Mouse (Mus musculus): ENCODE measurements around the gene Ddx55.

DNA sequence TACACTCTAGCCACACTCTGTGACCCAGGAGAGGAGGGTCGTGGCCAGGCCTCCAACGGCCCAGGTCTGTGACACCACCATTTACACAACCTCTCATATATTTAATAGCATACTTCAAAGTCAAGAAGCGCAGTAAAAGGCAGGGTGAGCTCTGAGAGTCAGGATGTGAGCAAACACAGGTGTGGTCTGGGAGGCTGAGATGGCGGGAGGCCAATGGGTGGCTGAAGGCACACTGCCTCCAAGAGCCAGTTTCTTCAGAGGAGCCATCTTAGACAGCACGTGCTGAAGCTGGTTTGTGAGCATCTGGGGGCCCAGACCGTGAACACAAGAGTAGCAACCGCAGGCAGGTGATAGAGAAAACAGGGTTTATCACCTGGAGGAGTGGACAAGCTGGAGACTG lies 22.8 kb downstream of the Ddx55 start:
- TF ChIP-seq CTCF (conservative IDR thresholded peaks at IDR 0.05; ENCODE audit: low read length) = no peak
- TF ChIP-seq NANOG (IDR thresholded peaks at IDR 0.05; ENCODE audit: borderline replicate concordance, low read length) = no peak
- no peak for TF ChIP-seq POU5F1 (IDR thresholded peaks at IDR 0.05; ENCODE audit: borderline replicate concordance, low read length)

All from E14TG2a.4 (cell line).